Mouse (Mus musculus): Measurements from ENCODE around the gene Wdr5. TPM values are rescaled to one million over a fixed set of nuclear protein-coding genes. Genes with fewer than 3 reads are reported as not detected.
A peak's percentile ranks its signal among the peaks of the same experiment; 100 is the strongest.

The Wdr5 gene
- polyA plus RNA-seq, 1 experiment from 2014 or later, result 30.2 TPM

DNA sequence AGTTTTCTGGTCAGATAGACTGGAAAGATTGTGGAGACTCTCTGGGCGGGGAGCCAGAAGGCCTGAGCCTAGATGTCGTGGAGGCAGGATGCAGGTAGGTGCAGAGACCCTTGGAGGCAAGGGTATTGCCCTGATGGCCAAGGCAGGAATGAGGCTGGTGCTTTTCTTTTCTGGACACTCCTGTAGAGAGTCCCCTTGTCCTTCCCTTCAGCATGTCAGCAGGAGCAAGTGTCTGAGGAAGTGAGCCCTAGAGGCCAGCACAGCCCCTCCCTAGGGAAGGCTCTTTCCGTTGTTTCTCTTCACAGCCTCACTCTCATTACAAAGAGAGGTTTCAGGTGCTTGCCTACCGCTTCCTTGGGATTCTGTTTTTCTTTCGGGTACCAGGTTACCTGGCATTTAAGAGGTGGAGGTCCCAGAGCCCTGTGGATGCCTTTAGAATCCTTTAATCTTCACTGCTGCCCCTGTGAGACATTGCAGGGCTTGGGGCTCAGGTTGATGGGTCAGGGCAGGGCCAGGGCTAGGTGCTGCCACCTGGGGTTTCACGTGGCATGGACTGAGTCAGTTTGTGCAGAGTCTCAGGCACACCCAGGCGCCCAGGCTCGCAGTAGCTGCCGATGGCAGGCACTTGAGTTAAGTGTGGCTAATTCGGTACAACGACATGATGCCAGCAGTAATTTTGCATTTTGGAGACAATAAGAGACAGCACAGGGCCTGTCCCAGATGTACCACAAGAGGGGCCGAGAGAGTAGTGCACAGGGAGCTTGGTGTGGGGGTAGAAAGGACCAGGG, 50.6 kb downstream of the Wdr5 start:
- no peaks in the 10 kb centered on the region for H3K9me3 ChIP-seq (ENCODE audit: control insufficient read depth, low read length)
- ATAC-seq (ENCODE audit: insufficient number of reproducible peaks, insufficient read depth, low FRiP score, low read depth), result no peak
- H3K27ac ChIP-seq (replicated peaks in 1 of 2; ENCODE audit: control insufficient read depth in 1 of 2, insufficient read depth in 1 of 2, low read depth in 2 of 2, low read length in 2 of 2), result no peak overlapping the region
- 34% methylated on average over 12 of the region's 12 CpGs for WGBS
- peaks cover 16% of the 10 kb centered on the region; the same call in 1 of the 2 replicates for H3K27me3 ChIP-seq (ENCODE audit: control insufficient read depth, insufficient read depth, low read length)
- H3K4me3 ChIP-seq (ENCODE audit: control insufficient read depth in 1 of 2, insufficient read depth in 1 of 2, low read depth in 1 of 2, low read length in 2 of 2), result no peak overlapping the region
- 0 out of 2 replicates have a peak overlapping the region, but pooled peaks have one; percentile 3 for H3K4me2 ChIP-seq (ENCODE audit: low read length)
- H3K4me1 ChIP-seq (ENCODE audit: control insufficient read depth in 2 of 2, insufficient read depth in 2 of 2, low read length in 2 of 2), result peaks cover 18 to 19% of the 10 kb centered on the region in 2 experiments
- no peaks in the 10 kb centered on the region for H3K36me3 ChIP-seq (ENCODE audit: control insufficient read depth, insufficient read depth, low read length)
- H3K9ac ChIP-seq (ENCODE audit: low read length), result peak overlapping the region; percentile 27; the same call in 1 of the 2 replicates

DNA sequence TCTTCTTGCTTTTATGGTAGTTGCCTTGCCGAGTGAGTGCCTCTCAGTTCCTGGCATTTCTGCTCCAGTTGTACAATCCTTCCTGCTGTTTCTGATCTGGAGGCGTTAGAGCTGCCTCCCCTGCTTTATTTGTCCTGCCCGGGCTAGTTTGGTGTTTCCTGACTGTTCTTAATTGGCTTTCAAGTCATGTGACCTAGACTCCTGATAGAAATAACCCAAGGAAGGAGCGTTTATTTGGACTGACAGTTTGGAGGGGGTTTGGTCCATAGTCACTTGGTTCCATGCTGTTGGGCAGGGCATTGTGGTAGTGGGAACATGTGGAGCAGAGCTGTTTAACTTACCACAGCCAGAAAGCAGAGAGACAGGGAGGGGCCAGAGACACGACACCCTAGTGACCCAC, 55.9 kb downstream of the Wdr5 start:
- Histone ChIP-seq H3K36me3 (ENCODE audit: control insufficient read depth, insufficient read depth, low read length) (no peaks in the 10 kb centered on the region), H3K27me3 (ENCODE audit: control insufficient read depth, insufficient read depth, low read length) (no peaks in the 10 kb centered on the region), H3K4me1 (ENCODE audit: control insufficient read depth in 2 of 2, insufficient read depth in 2 of 2, low read length in 2 of 2) (peaks cover 21 to 30% of the 10 kb centered on the region in 2 experiments), H3K9me3 (ENCODE audit: control insufficient read depth, low read length) (no peaks in the 10 kb centered on the region), H3K27ac (replicated peaks in 1 of 2; ENCODE audit: control insufficient read depth in 1 of 2, insufficient read depth in 1 of 2, low read depth in 2 of 2, low read length in 2 of 2) (no peak overlapping the region), H3K9ac (ENCODE audit: low read length) (no peak overlapping the region), H3K4me2 (ENCODE audit: low read length) (no peak overlapping the region), H3K4me3 (ENCODE audit: control insufficient read depth in 1 of 2, insufficient read depth in 1 of 2, low read depth in 1 of 2, low read length in 2 of 2) (no peak overlapping the region)
- ATAC-seq (ENCODE audit: insufficient number of reproducible peaks, insufficient read depth, low FRiP score, low read depth), result no peak
- 67% methylated on average over 5 of the region's 5 CpGs for WGBS

GRCm38 (mm10) chr2:27572261-27572793, 57.4 kb downstream of the Wdr5 start:
- no peaks in the 10 kb centered on the region for H3K9me3 ChIP-seq (ENCODE audit: control insufficient read depth, low read length)
- H3K27me3 ChIP-seq (ENCODE audit: control insufficient read depth, insufficient read depth, low read length), result no peaks in the 10 kb centered on the region
- WGBS, result 56% methylated on average over 8 of the region's 8 CpGs
- peaks cover 15 to 23% of the 10 kb centered on the region in 2 experiments for H3K4me1 ChIP-seq (ENCODE audit: control insufficient read depth in 2 of 2, insufficient read depth in 2 of 2, low read length in 2 of 2)
- H3K4me3 ChIP-seq (ENCODE audit: control insufficient read depth in 1 of 2, insufficient read depth in 1 of 2, low read depth in 1 of 2, low read length in 2 of 2), result no peak overlapping the region
- ATAC-seq (ENCODE audit: insufficient number of reproducible peaks, insufficient read depth, low FRiP score, low read depth), result no peak
- H3K9ac ChIP-seq (ENCODE audit: low read length), result no peak overlapping the region
- H3K36me3 ChIP-seq (ENCODE audit: control insufficient read depth, insufficient read depth, low read length), result no peaks in the 10 kb centered on the region
- no peak overlapping the region for H3K4me2 ChIP-seq (ENCODE audit: low read length)
- H3K27ac ChIP-seq (replicated peaks in 1 of 2; ENCODE audit: control insufficient read depth in 1 of 2, insufficient read depth in 1 of 2, low read depth in 2 of 2, low read length in 2 of 2), result peak overlapping the region; percentile 41 to 62

DNA sequence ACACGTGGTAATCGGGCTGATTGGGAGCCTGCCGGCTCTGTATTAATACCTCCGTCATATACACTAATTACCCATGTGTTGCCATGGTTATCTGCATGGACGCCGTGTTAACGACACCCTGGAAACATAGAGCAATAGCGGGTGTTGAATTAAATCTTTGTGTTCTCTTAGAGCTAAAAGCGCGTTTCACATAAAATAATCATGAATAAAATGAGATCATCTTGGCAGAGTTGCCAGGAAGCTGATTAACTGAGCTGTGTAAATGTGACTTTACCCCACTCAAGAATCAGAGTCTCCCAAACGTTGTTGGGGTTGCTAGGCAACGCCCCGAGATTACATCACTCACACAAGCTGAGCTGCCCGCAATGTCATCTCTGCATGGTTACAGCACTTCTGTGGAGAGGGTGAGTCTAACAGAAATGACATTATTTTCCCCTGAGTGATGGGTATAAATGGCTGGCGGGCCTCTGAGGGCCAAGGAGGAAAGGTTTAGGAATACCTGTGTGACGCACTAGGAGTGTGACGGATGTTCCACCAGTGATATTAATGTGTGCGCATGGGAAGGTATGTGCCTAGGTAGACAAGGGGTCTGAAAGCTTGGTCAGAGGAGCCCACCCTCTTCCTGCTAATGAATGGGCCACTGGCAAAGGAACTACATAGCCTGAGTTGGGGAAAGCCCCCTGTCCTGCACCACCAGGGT, 58.1 kb downstream of the Wdr5 start:
- Histone ChIP-seq H3K9me3 (ENCODE audit: control insufficient read depth, low read length) (no peaks in the 10 kb centered on the region), H3K27ac (replicated peaks in 1 of 2; ENCODE audit: control insufficient read depth in 1 of 2, insufficient read depth in 1 of 2, low read depth in 2 of 2, low read length in 2 of 2) (peak overlapping the region; percentile 53 to 62; a peak in 3 of 4 replicates), H3K27me3 (ENCODE audit: control insufficient read depth, insufficient read depth, low read length) (no peaks in the 10 kb centered on the region), H3K4me1 (ENCODE audit: control insufficient read depth in 2 of 2, insufficient read depth in 2 of 2, low read length in 2 of 2) (peaks cover 15 to 23% of the 10 kb centered on the region in 2 experiments), H3K9ac (ENCODE audit: low read length) (no peak overlapping the region), H3K36me3 (ENCODE audit: control insufficient read depth, insufficient read depth, low read length) (no peaks in the 10 kb centered on the region), H3K4me2 (ENCODE audit: low read length) (peak overlapping the region; percentile 6; the same call in 1 of the 2 replicates), H3K4me3 (ENCODE audit: control insufficient read depth in 1 of 2, insufficient read depth in 1 of 2, low read depth in 1 of 2, low read length in 2 of 2) (no peak overlapping the region)
- peak; percentile 51; the same call in 1 of the 2 replicates for ATAC-seq (ENCODE audit: insufficient number of reproducible peaks, insufficient read depth, low FRiP score, low read depth)
- WGBS, result 45% methylated on average over 18 of the region's 18 CpGs

DNA sequence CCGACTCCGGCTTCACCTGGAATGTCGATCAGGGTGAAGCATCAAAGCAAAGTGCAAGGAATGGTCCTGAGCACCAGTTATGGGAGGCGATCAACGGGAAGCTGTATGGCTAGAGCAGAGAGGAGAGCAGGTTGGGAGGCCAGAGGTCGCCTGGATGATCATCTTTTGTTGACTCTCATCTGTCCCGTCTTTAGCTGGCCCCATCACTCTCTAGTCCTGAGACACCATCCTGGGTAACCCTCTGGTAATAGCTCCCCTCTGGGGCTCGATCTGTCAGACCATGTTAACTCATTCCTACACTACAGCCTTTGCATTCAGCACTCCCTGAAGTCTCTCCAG, 58.6 kb downstream of the Wdr5 start:
- WGBS, result 79% methylated on average over 8 of the region's 8 CpGs
- Histone ChIP-seq H3K4me2 (ENCODE audit: low read length) (no peak overlapping the region), H3K36me3 (ENCODE audit: control insufficient read depth, insufficient read depth, low read length) (no peaks in the 10 kb centered on the region), H3K9ac (ENCODE audit: low read length) (no peak overlapping the region), H3K9me3 (ENCODE audit: control insufficient read depth, low read length) (no peaks in the 10 kb centered on the region), H3K27ac (replicated peaks in 1 of 2; ENCODE audit: control insufficient read depth in 1 of 2, insufficient read depth in 1 of 2, low read depth in 2 of 2, low read length in 2 of 2) (peak overlapping the region in 1 of 2 experiments; percentile 53; a peak in 1 of 4 replicates), H3K4me1 (ENCODE audit: control insufficient read depth in 2 of 2, insufficient read depth in 2 of 2, low read length in 2 of 2) (peaks cover 14 to 23% of the 10 kb centered on the region in 2 experiments), H3K27me3 (ENCODE audit: control insufficient read depth, insufficient read depth, low read length) (no peaks in the 10 kb centered on the region; the same call in 1 of the 2 replicates), H3K4me3 (ENCODE audit: control insufficient read depth in 1 of 2, insufficient read depth in 1 of 2, low read depth in 1 of 2, low read length in 2 of 2) (no peak overlapping the region)
- ATAC-seq (ENCODE audit: insufficient number of reproducible peaks, insufficient read depth, low FRiP score, low read depth), result no peak

- ATAC-seq (ENCODE audit: insufficient number of reproducible peaks, insufficient read depth, low FRiP score, low read depth), result no peak
- Histone ChIP-seq H3K36me3 (ENCODE audit: control insufficient read depth, insufficient read depth, low read length) (no peaks in the 10 kb centered on the region), H3K4me3 (ENCODE audit: control insufficient read depth in 1 of 2, insufficient read depth in 1 of 2, low read depth in 1 of 2, low read length in 2 of 2) (no peak overlapping the region), H3K27me3 (ENCODE audit: control insufficient read depth, insufficient read depth, low read length) (no peaks in the 10 kb centered on the region; the same call in 1 of the 2 replicates), H3K9me3 (ENCODE audit: control insufficient read depth, low read length) (no peaks in the 10 kb centered on the region), H3K27ac (replicated peaks in 1 of 2; ENCODE audit: control insufficient read depth in 1 of 2, insufficient read depth in 1 of 2, low read depth in 2 of 2, low read length in 2 of 2) (no peak overlapping the region), H3K4me2 (ENCODE audit: low read length) (no peak overlapping the region), H3K9ac (ENCODE audit: low read length) (no peak overlapping the region), H3K4me1 (ENCODE audit: control insufficient read depth in 2 of 2, insufficient read depth in 2 of 2, low read length in 2 of 2) (peaks cover 13 to 23% of the 10 kb centered on the region in 2 experiments)
- WGBS, result 85% methylated on average over 4 of the region's 4 CpGs
Observed at GRCm38 (mm10) chr2:27576416-27576815, 61.5 kb downstream of the Wdr5 start.

DNA sequence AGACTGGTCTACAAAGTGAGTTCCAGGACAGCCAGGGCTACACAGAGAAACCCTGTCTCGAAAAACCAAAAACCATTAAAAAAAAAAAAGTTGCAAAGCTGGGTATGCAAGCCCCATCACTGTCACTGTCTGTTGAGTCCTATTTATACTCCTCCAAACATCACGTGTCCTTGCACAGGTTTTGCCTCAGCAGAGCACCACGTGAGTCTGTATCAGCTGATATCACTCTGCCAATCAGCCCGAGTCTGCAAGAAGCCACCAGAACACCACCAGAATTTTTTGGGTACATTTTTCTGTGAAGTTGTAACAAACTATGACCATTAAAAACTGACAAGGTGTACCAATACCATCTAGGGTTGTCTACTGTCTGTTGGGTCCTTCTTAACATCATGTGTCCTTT, 63.6 kb downstream of the Wdr5 start:
- H3K4me1 ChIP-seq (ENCODE audit: control insufficient read depth in 2 of 2, insufficient read depth in 2 of 2, low read length in 2 of 2), result peaks cover 0 to 4% of the 10 kb centered on the region in 2 experiments; a peak in 3 of 4 replicates
- H3K36me3 ChIP-seq (ENCODE audit: control insufficient read depth, insufficient read depth, low read length), result no peaks in the 10 kb centered on the region
- 72% methylated on average over 4 of the region's 4 CpGs for WGBS
- H3K4me2 ChIP-seq (ENCODE audit: low read length), result no peak overlapping the region
- H3K9me3 ChIP-seq (ENCODE audit: control insufficient read depth, low read length), result no peaks in the 10 kb centered on the region
- ATAC-seq (ENCODE audit: insufficient number of reproducible peaks, insufficient read depth, low FRiP score, low read depth), result no peak
- H3K4me3 ChIP-seq (ENCODE audit: control insufficient read depth in 1 of 2, insufficient read depth in 1 of 2, low read depth in 1 of 2, low read length in 2 of 2), result no peak overlapping the region
- no peak overlapping the region for H3K27ac ChIP-seq (replicated peaks in 1 of 2; ENCODE audit: control insufficient read depth in 1 of 2, insufficient read depth in 1 of 2, low read depth in 2 of 2, low read length in 2 of 2)
- H3K9ac ChIP-seq (ENCODE audit: low read length), result no peak overlapping the region
- H3K27me3 ChIP-seq (ENCODE audit: control insufficient read depth, insufficient read depth, low read length), result no peaks in the 10 kb centered on the region; the same call in 1 of the 2 replicates

Data from heart, embryonic 14.5 days (tissue).